Mouse (Mus musculus): ENCODE measurements around the gene Vamp1. TPM values are rescaled to one million over a fixed set of nuclear protein-coding genes. Genes with fewer than 3 reads are reported as not detected.

The Vamp1 gene
- polyA plus RNA-seq, 1 experiment from 2014 or later: 4.0 TPM

DNA sequence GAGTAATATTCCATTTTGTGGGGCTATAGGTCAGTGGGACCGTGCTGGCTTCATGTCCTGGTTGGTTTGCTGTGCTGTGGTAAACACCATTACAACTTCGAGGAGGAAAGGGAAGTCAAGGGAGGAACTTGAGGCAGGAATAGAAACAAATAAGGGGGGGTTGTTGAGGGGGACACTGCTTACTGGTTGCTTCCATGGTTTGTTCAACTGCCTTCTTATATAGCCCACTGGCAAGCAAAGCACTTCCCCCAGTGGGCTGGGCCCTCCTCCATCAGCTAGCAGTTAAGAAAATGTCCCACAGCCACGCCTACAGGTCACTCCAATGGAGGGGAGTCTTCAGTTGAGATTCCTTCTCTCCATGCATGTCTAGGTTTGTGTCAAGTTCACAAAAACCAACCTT lies 36.9 kb downstream of the Vamp1 start:
- no peaks in the 10 kb centered on the region; the same call in 1 of the 2 replicates for H3K4me1 ChIP-seq (replicated peaks; ENCODE audit: insufficient read depth, low read length)
- no peak for DNase-seq (ENCODE audit: low spot score)

DNA sequence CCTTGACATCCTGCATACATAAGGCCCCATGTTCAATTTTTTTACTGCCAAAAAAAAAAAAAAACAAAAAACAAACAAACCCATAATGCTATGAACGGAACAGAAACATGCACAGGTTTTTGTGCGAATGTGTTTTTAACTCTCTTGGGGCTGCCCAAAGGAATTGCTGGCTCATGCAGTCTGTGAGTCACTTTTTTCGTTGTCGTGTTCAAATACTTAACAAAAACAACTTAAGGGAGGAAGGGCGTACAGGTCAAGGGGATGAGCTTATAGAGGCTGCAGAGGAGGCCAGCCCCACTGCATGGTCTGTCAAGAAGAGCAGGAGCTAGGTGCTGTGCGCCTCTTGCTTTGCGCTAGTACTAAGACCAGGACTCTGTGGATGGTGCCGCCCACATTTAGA lies 37.4 kb downstream of the Vamp1 start:
- no peak overlapping the region for H3K9ac ChIP-seq (ENCODE audit: low read depth, low read length)
- ATAC-seq (replicated peaks; ENCODE audit: low FRiP score, low read depth) (no peak), DNase-seq (ENCODE audit: low spot score) (no peak)
- 76% methylated on average over 8 of the region's 8 CpGs for WGBS
- no peaks in the 10 kb centered on the region for H3K9me3 ChIP-seq (replicated peaks; ENCODE audit: low read length)
- no peaks in the 10 kb centered on the region; the same call in 1 of the 2 replicates for H3K4me1 ChIP-seq (replicated peaks; ENCODE audit: insufficient read depth, low read length)
- H3K4me3 ChIP-seq (replicated peaks; ENCODE audit: low read depth, low read length): no peak overlapping the region
- H3K27me3 ChIP-seq (ENCODE audit: insufficient read depth, low read length): no peaks in the 10 kb centered on the region
- no peak overlapping the region for H3K27ac ChIP-seq
- no peak overlapping the region for H3K4me2 ChIP-seq (ENCODE audit: low read length)
- TF ChIP-seq CTCF (IDR thresholded peaks at IDR 0.05; ENCODE audit: low read depth): no peak
- H3K36me3 ChIP-seq (ENCODE audit: insufficient read depth, low read length): no peaks in the 10 kb centered on the region

More for the DNA sequence above, 36.9 kb downstream of the Vamp1 start:
- ATAC-seq (replicated peaks; ENCODE audit: low FRiP score, low read depth): no peak
- H3K27me3 ChIP-seq (ENCODE audit: insufficient read depth, low read length): no peaks in the 10 kb centered on the region
- no peak for TF ChIP-seq CTCF (IDR thresholded peaks at IDR 0.05; ENCODE audit: low read depth)
- 75% methylated on average over 3 of the region's 3 CpGs for WGBS
- H3K9me3 ChIP-seq (replicated peaks; ENCODE audit: low read length): no peaks in the 10 kb centered on the region
- H3K4me3 ChIP-seq (replicated peaks; ENCODE audit: low read depth, low read length): no peak overlapping the region
- H3K36me3 ChIP-seq (ENCODE audit: insufficient read depth, low read length): no peaks in the 10 kb centered on the region
- H3K4me2 ChIP-seq (ENCODE audit: low read length): no peak overlapping the region
- H3K27ac ChIP-seq: no peak overlapping the region
- no peak overlapping the region for H3K9ac ChIP-seq (ENCODE audit: low read depth, low read length)

DNA sequence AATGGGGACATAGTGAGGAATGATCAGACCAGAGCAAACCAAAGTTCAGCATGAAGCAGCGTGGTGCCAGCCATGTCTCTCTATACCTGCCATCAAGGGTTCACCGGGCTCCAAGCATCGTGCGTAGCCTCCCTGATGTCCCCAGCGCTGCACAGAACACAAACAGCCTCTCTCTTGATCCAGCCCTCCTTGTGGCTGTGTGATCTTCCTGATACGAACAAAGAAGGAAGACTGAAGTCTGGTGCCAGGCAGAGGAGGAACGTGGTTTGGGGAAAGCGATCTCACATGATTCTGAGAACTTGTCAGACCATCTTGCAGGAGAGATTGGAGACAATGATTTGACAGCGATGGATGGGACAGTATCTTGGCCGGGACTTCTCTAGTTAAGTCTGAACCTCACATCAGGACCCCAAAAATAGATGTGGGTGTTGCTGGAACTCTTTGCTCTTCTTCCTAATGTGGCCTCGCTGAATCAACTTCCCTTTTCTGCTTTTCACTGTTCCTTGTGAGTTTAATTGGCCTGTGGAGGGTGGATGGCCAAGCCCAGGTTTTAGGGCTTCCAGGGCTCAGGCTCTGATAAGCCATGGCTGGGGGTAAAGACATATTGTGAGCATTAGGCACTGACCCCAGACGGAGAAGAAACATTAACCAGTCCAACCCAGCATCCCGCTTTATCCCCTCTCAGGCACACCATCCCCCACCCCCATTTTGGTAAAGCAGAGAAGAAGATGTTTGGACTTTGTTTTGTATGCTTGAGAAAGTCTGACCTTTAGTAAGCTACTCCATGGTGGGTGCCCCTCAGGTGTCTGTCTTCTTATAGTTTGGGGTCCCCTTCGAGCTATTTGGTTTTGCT lies 38.7 kb downstream of the Vamp1 start:
- H3K27me3 ChIP-seq (ENCODE audit: insufficient read depth, low read length): no peaks in the 10 kb centered on the region
- no peak; the same call in 1 of the 2 replicates for ATAC-seq (replicated peaks; ENCODE audit: low FRiP score, low read depth)
- H3K4me1 ChIP-seq (replicated peaks; ENCODE audit: insufficient read depth, low read length): no peaks in the 10 kb centered on the region; the same call in 1 of the 2 replicates
- H3K27ac ChIP-seq: no peak overlapping the region
- H3K36me3 ChIP-seq (ENCODE audit: insufficient read depth, low read length): no peaks in the 10 kb centered on the region
- TF ChIP-seq CTCF (IDR thresholded peaks at IDR 0.05; ENCODE audit: low read depth): no peak
- no peaks in the 10 kb centered on the region for H3K9me3 ChIP-seq (replicated peaks; ENCODE audit: low read length)
- WGBS: 78% methylated on average over 14 of the region's 14 CpGs
- no peak overlapping the region for H3K4me2 ChIP-seq (ENCODE audit: low read length)
- H3K9ac ChIP-seq (ENCODE audit: low read depth, low read length): no peak overlapping the region
- H3K4me3 ChIP-seq (replicated peaks; ENCODE audit: low read depth, low read length): no peak overlapping the region
- DNase-seq (ENCODE audit: low spot score): no peak

DNA sequence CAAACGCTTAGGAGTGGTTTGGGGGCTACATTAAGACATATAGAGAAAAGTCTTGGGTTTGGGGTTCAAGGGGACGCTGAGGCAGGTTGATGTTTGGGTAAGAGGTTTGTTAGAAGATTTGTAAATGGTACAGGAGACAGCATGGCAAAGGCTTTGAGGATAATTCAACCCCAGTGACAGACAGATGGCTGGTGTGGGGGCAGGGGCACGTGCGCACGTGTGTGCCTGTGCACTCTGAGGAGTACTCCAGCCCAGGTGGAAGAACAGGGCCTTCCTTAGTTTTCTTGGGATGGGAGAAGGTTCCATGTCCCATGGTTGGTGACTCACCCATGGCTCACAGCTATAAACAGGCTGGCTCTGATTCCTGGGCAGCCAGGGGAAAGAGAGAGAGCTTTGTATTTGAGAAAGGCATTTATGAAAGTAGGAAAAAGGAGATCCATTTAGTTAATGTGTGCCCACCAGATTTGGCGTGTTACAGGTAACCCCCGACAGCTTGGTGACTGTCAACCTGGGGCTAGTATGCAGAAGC lies 40.2 kb downstream of the Vamp1 start:
- no peaks in the 10 kb centered on the region; the same call in 1 of the 2 replicates for H3K4me1 ChIP-seq (replicated peaks; ENCODE audit: insufficient read depth, low read length)
- no peak for ATAC-seq (replicated peaks; ENCODE audit: low FRiP score, low read depth)
- no peak overlapping the region for H3K9ac ChIP-seq (ENCODE audit: low read depth, low read length)
- no peak for DNase-seq (ENCODE audit: low spot score)
- H3K4me3 ChIP-seq (replicated peaks; ENCODE audit: low read depth, low read length): no peak overlapping the region
- H3K4me2 ChIP-seq (ENCODE audit: low read length): no peak overlapping the region
- no peaks in the 10 kb centered on the region for H3K36me3 ChIP-seq (ENCODE audit: insufficient read depth, low read length)
- no peaks in the 10 kb centered on the region for H3K27me3 ChIP-seq (ENCODE audit: insufficient read depth, low read length)
- WGBS: 79% methylated on average over 7 of the region's 7 CpGs
- no peak for TF ChIP-seq CTCF (IDR thresholded peaks at IDR 0.05; ENCODE audit: low read depth)
- no peak overlapping the region for H3K27ac ChIP-seq
- H3K9me3 ChIP-seq (replicated peaks; ENCODE audit: low read length): no peaks in the 10 kb centered on the region

DNA sequence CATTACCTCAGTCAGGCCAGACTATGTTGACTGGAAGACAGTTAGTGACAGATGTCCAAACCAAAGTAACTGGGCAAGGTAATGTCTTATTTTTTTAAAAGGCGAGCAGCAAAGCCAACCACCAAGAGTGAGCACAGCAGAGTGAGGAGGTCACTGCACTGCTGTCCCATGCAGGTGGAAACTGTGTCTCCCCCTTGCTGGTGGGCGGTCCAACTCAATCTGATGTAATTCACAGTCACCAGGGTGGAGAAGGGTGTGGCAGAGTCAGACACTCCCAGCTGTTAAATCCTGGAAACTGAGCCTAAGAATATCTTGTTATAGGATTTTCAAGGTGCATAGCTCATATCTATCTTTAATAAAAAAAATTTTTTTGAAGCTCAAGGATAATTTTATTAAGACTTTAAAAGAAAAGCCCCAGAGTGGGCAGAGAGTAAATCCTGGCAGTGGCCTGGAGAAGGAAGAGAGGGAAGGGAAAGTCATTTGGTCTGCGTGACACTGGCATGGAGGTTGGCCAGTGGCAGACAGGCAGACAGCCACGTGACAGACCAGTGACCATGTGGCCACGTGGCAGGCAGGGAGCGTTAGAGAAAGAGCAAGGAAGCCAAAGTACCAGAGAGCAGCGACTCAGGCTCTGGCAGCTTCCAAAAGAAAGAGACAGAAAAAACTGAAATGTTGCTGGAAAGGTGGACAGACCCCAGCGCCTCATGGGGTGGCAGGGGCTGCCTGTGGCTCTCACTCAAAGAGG lies 41.0 kb downstream of the Vamp1 start:
- Histone ChIP-seq H3K36me3 (ENCODE audit: insufficient read depth, low read length) (no peaks in the 10 kb centered on the region), H3K27me3 (ENCODE audit: insufficient read depth, low read length) (no peaks in the 10 kb centered on the region), H3K9ac (ENCODE audit: low read depth, low read length) (no peak overlapping the region), H3K4me2 (ENCODE audit: low read length) (no peak overlapping the region), H3K27ac (no peak overlapping the region), H3K4me3 (replicated peaks; ENCODE audit: low read depth, low read length) (no peak overlapping the region), H3K4me1 (replicated peaks; ENCODE audit: insufficient read depth, low read length) (no peaks in the 10 kb centered on the region; the same call in 1 of the 2 replicates), H3K9me3 (replicated peaks; ENCODE audit: low read length) (no peaks in the 10 kb centered on the region)
- WGBS: 77% methylated on average over 8 of the region's 8 CpGs
- ATAC-seq (replicated peaks; ENCODE audit: low FRiP score, low read depth) (0 out of 2 replicates have a peak, but pooled peaks have one; percentile 43), DNase-seq (ENCODE audit: low spot score) (no peak)
- TF ChIP-seq CTCF (IDR thresholded peaks at IDR 0.05; ENCODE audit: low read depth): no peak

DNA sequence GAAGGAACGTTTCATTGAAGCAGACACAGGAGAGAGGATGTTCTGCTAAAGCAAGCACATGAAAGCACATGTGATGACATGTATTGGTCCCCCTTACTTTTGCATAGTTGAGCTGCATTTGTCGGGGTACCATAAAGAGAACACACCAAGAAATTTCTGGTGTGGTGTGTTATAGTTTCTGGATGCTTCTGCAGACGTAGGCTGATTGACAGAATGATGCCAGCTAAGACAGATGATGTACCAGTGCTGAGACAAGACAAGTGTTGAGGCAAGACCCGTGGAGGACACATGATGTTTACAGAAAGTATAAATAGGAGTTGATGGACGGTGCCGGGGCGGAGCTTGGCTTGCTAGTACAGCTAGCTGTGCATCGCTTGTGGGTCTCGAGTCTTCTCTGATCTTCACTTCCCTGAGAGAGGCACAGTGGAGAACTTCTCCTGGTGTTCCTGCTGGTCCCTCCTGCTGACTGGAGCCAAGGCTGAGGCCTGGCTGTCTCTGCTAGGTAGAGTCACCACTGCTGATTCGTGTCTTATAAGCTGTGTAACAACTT lies 44.7 kb downstream of the Vamp1 start:
- no peak overlapping the region for H3K9ac ChIP-seq (ENCODE audit: low read depth, low read length)
- ATAC-seq (replicated peaks; ENCODE audit: low FRiP score, low read depth) (no peak), DNase-seq (ENCODE audit: low spot score) (no peak)
- no peak overlapping the region for H3K27ac ChIP-seq
- TF ChIP-seq CTCF (IDR thresholded peaks at IDR 0.05; ENCODE audit: low read depth): no peak
- H3K4me2 ChIP-seq (ENCODE audit: low read length): no peak overlapping the region
- WGBS: 80% methylated on average over 10 of the region's 10 CpGs
- no peaks in the 10 kb centered on the region for H3K36me3 ChIP-seq (ENCODE audit: insufficient read depth, low read length)
- H3K9me3 ChIP-seq (replicated peaks; ENCODE audit: low read length): no peaks in the 10 kb centered on the region
- H3K27me3 ChIP-seq (ENCODE audit: insufficient read depth, low read length): no peaks in the 10 kb centered on the region
- no peaks in the 10 kb centered on the region for H3K4me1 ChIP-seq (replicated peaks; ENCODE audit: insufficient read depth, low read length)
- no peak overlapping the region for H3K4me3 ChIP-seq (replicated peaks; ENCODE audit: low read depth, low read length)
